Mouse (Mus musculus) CH12.LX (cell line): ENCODE measurements around the gene Lepr. TPM values are rescaled to one million over a fixed set of nuclear protein-coding genes. Genes with fewer than 3 reads are reported as not detected.
A peak's percentile ranks its signal among the peaks of the same experiment; 100 is the strongest.

ENCODE experiments used
- DNase-seq: peaks from one replicate; pipeline ENCODE4 v3.0.0-alpha.2; 2013; ENCODE audit errors: extremely low read depth
- H3K27ac ChIP-seq: 2 replicates; pipeline ENCODE4 v1.5.1; 2012; ENCODE audit warnings: low read depth, mild to moderate bottlenecking, control low read depth, moderate library complexity; ENCODE audit not compliant: insufficient read depth
- H3K27me3 ChIP-seq: replicated peaks from 2 replicates; pipeline ENCODE3; 2012; ENCODE audit warnings: inconsistent platforms
- H3K36me3 ChIP-seq, 2 experiments: replicated peaks in 1 of 2; 2 replicates each; pipeline versions ENCODE3 to v1.6.1; 2012; ENCODE audit warnings: inconsistent platforms in 1 of 2, low read length in 1 of 2, mild to moderate bottlenecking in 1 of 2, mixed read lengths in 1 of 2, moderate library complexity in 1 of 2; ENCODE audit not compliant: control insufficient read depth in 1 of 2, insufficient read depth in 1 of 2
- H3K4me1 ChIP-seq, 2 experiments: 2 replicates each; pipeline ENCODE4 v1.6.1; 2012; ENCODE audit warnings: inconsistent platforms in 1 of 2, moderate library complexity in 1 of 2; ENCODE audit not compliant: insufficient read depth in 2 of 2, control insufficient read depth in 1 of 2
- H3K4me2 ChIP-seq: 2 replicates; pipeline ENCODE4 v1.6.1; 2012; ENCODE audit warnings: low read depth, mild to moderate bottlenecking, control low read depth; ENCODE audit not compliant: poor library complexity, insufficient read depth, severe bottlenecking
- H3K4me3 ChIP-seq, 3 experiments: fragments of 150-350 bp in 1 of 3; sonication (generic) in 1 of 3; replicated peaks in 1 of 3; 2 replicates each; pipeline versions ENCODE3 to v1.5.1; 2011 to 2012; ENCODE audit warnings: low read depth in 2 of 3, low read length in 2 of 3, mild to moderate bottlenecking in 2 of 3, moderate library complexity in 2 of 3, control low read depth in 1 of 3, improper control_type of control experiment in 1 of 3, inconsistent platforms in 1 of 3, mixed read lengths in 1 of 3; ENCODE audit not compliant: poor library complexity in 1 of 3
- H3K79me2 ChIP-seq: replicated peaks from 2 replicates; pipeline ENCODE4 v1.6.1; 2012; ENCODE audit warnings: mild to moderate bottlenecking, moderate library complexity; ENCODE audit not compliant: control insufficient read depth, poor library complexity, insufficient read depth, severe bottlenecking; ENCODE audit errors: extremely low read depth
- H3K9ac ChIP-seq: 2 replicates; pipeline ENCODE4 v1.6.1; 2012; ENCODE audit warnings: low read depth, mild to moderate bottlenecking, control low read depth, moderate library complexity; ENCODE audit not compliant: insufficient read depth
- H3K9me3 ChIP-seq: replicated peaks from 2 replicates; pipeline ENCODE3; 2012; ENCODE audit warnings: low read length, inconsistent platforms, mixed read lengths
- BHLHE40 ChIP-seq: IDR thresholded peaks from 2 replicates; pipeline ENCODE4 v1.6.1; 2011; ENCODE audit warnings: mild to moderate bottlenecking, low read depth, low read length, improper control_type of control experiment
- CHD2 ChIP-seq: IDR thresholded peaks from 2 replicates; pipeline ENCODE4 v1.6.1; 2011; ENCODE audit warnings: low read length, improper control_type of control experiment
- CTCF ChIP-seq, 2 experiments: IDR thresholded peaks in 1 of 2; conservative IDR thresholded peaks in 1 of 2; 2 replicates each; pipeline ENCODE4 v1.5.1; 2011 to 2012; ENCODE audit warnings: low read depth in 2 of 2, low read length in 2 of 2, improper control_type of control experiment in 1 of 2, inconsistent platforms in 1 of 2, mild to moderate bottlenecking in 1 of 2, moderate library complexity in 1 of 2
- E2F4 ChIP-seq: IDR thresholded peaks from 2 replicates; pipeline ENCODE4 v1.6.1; 2011; ENCODE audit warnings: low read depth, low read length, improper control_type of control experiment; ENCODE audit not compliant: insufficient replicate concordance
- ELF1 ChIP-seq: IDR thresholded peaks from 2 replicates; pipeline ENCODE4 v1.6.1; 2014; ENCODE audit warnings: low read depth, mild to moderate bottlenecking, inconsistent platforms, low read length, improper control_type of control experiment
- ETS1 ChIP-seq: conservative IDR thresholded peaks from 2 replicates; pipeline ENCODE4 v1.6.1; 2012; ENCODE audit warnings: low read depth, mild to moderate bottlenecking, inconsistent platforms, low read length, improper control_type of control experiment, moderate library complexity
- MXI1 ChIP-seq: IDR thresholded peaks from 2 replicates; pipeline ENCODE4 v1.6.1; 2011; ENCODE audit warnings: mild to moderate bottlenecking, low read depth, low read length, improper control_type of control experiment
- NRF1 ChIP-seq: IDR thresholded peaks from 2 replicates; pipeline ENCODE4 v1.6.1; 2014; ENCODE audit warnings: low read depth, mild to moderate bottlenecking, inconsistent platforms, low read length, improper control_type of control experiment, moderate library complexity
- PAX5 ChIP-seq: IDR thresholded peaks from 2 replicates; pipeline ENCODE4 v1.6.1; 2012; ENCODE audit warnings: low read length, inconsistent platforms, mixed read lengths
- POLR2AphosphoS2 ChIP-seq: IDR thresholded peaks from 2 replicates; pipeline ENCODE4 v1.6.1; 2011; ENCODE audit warnings: low read depth, low read length, improper control_type of control experiment
- RAD21 ChIP-seq: IDR thresholded peaks from 2 replicates; pipeline ENCODE4 v1.6.1; 2011; ENCODE audit warnings: low read depth, mild to moderate bottlenecking, low read length, improper control_type of control experiment, moderate library complexity
- SMC3 ChIP-seq: IDR thresholded peaks from 2 replicates; pipeline ENCODE4 v1.6.1; 2011; ENCODE audit warnings: low read depth, low read length, improper control_type of control experiment
- TBP ChIP-seq: conservative IDR thresholded peaks from 2 replicates; pipeline ENCODE4 v1.6.1; 2011; ENCODE audit warnings: low read depth, low read length, improper control_type of control experiment
- TCF12 ChIP-seq: IDR thresholded peaks from 2 replicates; pipeline ENCODE4 v1.6.1; 2014; ENCODE audit warnings: low read depth, mild to moderate bottlenecking, inconsistent platforms, low read length, improper control_type of control experiment
- UBTF ChIP-seq: IDR thresholded peaks from 2 replicates; pipeline ENCODE4 v1.6.1; 2012; ENCODE audit warnings: low read depth, mild to moderate bottlenecking, inconsistent platforms, low read length, improper control_type of control experiment, moderate library complexity
- ZMIZ1 ChIP-seq: IDR thresholded peaks from 2 replicates; pipeline ENCODE4 v1.6.1; 2012; ENCODE audit warnings: low read depth, mild to moderate bottlenecking, inconsistent platforms, low read length, improper control_type of control experiment
- dilution Hi-C: fragments of 300-500 bp; cut with MboI; formaldehyde crosslinking; loops from 2 replicates; pipeline ENCODE4 v1.14.3; 2020; ENCODE audit warnings: low sequenced_read_pairs; ENCODE audit not compliant: extremely low pct_unique_long_range_greater_than_20kb, extremely low pct_ligation_motif_present
- in situ Hi-C: fragments of 300-500 bp; cut with MboI; formaldehyde crosslinking; loops from 3 replicates; pipeline ENCODE4 v1.14.3; 2019; ENCODE audit warnings: low sequenced_read_pairs, low pct_ligation_motif_present, low pct_unique_long_range_greater_than_20kb, mixed read lengths
- polyA plus RNA-seq: library from polyadenylated mRNA; unstranded; fragments of >175 nt; gene quantifications from 2 replicates; pipeline ENCODE4 v1.2.1, GENCODE M21; 2012; ENCODE audit warnings: low read depth; ENCODE audit not compliant: insufficient read length
- total RNA-seq, 2 experiments: library from RNA; depleted of rRNA; stranded (reverse); fragments of 300-350 nt in 1 of 2; fragments of >200 nt in 1 of 2; gene quantifications; 2 replicates each; pipeline ENCODE4 v1.2.3; 2012 to 2014

Gene Lepr
- total and polyA plus RNA-seq, 3 experiments = 0.04 TPM; not detected in 2

DNA sequence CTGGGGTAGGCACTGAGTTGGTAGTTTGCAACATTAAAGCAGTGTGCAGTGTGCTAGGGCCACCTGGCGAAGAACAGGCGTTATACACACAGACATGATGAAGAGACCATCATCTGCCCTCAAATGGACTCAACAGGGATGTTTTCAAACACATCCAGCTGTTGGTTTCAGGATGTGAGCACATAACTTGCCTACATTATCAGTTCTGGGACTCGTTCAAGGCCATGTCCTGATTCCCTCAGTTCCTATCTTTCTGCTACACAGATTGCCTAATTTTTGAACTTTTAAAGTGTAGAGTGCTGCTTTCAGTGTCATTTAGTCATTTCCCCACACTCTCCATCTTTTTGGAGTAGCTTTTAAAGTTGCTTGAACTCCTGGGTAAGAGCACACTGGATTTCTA lies 34.1 kb upstream of the Lepr start:
- no peak for DNase-seq
- Histone ChIP-seq H3K4me1 (no peaks in the 10 kb centered on the region; a peak in 1 of 4 replicates), H3K9ac (no peak overlapping the region), H3K4me2 (no peak overlapping the region), H3K79me2 (no peaks in the 10 kb centered on the region)
- in situ Hi-C loops = no loop called here
- peak; percentile 43 for TF ChIP-seq RAD21
- TF ChIP-seq PAX5 = no peak
- peak in 1 of 2 experiments; percentile 44; a peak in 2 of 4 replicates for TF ChIP-seq CTCF (conservative IDR thresholded peaks at IDR 0.05 in 1 of 2, IDR thresholded peaks at IDR 0.05 in 1 of 2; ENCODE audit: low read depth in 2 of 2, low read length in 2 of 2)
- TF ChIP-seq SMC3 = peak; percentile 25
- TF ChIP-seq, all 38 proteins: peak for 3
- H3K9me3 ChIP-seq = no peaks in the 10 kb centered on the region
- no peaks in the 10 kb centered on the region for H3K27me3 ChIP-seq
- H3K36me3 ChIP-seq = no peaks in the 10 kb centered on the region
- dilution Hi-C loops = no loop called here
- no peak overlapping the region for H3K4me3 ChIP-seq
- H3K27ac ChIP-seq = no peak overlapping the region

GRCm38 (mm10) chr4:101684821-101685220 lies 32.4 kb upstream of the Lepr start:
- Histone ChIP-seq H3K27me3 (no peaks in the 10 kb centered on the region), H3K4me2 (no peak overlapping the region), H3K4me3 (no peak overlapping the region), H3K9ac (no peak overlapping the region), H3K79me2 (no peaks in the 10 kb centered on the region), H3K9me3 (no peaks in the 10 kb centered on the region), H3K4me1 (no peaks in the 10 kb centered on the region; a peak in 1 of 4 replicates), H3K36me3 (no peaks in the 10 kb centered on the region), H3K27ac (no peak overlapping the region)
- dilution Hi-C loops (no loop called here), in situ Hi-C loops (no loop called here)
- TF ChIP-seq TCF12 (no peak), ZMIZ1 (no peak), MXI1 (no peak), POLR2AphosphoS2 (no peak)
- no peak for DNase-seq

GRCm38 (mm10) chr4:101686227-101686810 lies 30.9 kb upstream of the Lepr start:
- dilution Hi-C loops = no loop called here
- no peaks in the 10 kb centered on the region for H3K27me3 ChIP-seq
- H3K9me3 ChIP-seq = no peaks in the 10 kb centered on the region
- H3K9ac ChIP-seq = no peak overlapping the region
- no peaks in the 10 kb centered on the region for H3K79me2 ChIP-seq
- no peak for DNase-seq
- H3K36me3 ChIP-seq = no peaks in the 10 kb centered on the region
- H3K27ac ChIP-seq = no peak overlapping the region
- H3K4me1 ChIP-seq = no peaks in the 10 kb centered on the region; a peak in 1 of 4 replicates
- H3K4me2 ChIP-seq = no peak overlapping the region
- no peak for TF ChIP-seq CHD2
- no peak for TF ChIP-seq ETS1
- no peak for TF ChIP-seq E2F4
- TF ChIP-seq TBP = no peak
- no peak for TF ChIP-seq UBTF
- TF ChIP-seq ZMIZ1 = no peak
- no peak for TF ChIP-seq NRF1
- TF ChIP-seq ELF1 = no peak
- no peak for TF ChIP-seq BHLHE40
- TF ChIP-seq, all 38 proteins: peak for 0
- in situ Hi-C loops = no loop called here
- H3K4me3 ChIP-seq = no peak overlapping the region
